Mouse (Mus musculus): ENCODE data around the gene Upk2.

GRCm38 (mm10) chr9:44484311-44485104, 29.7 kb upstream of the Upk2 start:
- TF ChIP-seq CTCF (IDR thresholded peaks at IDR 0.05; ENCODE audit: borderline replicate concordance, control insufficient read depth, extremely low read depth, insufficient read depth, low read length, poor library complexity) (no peak), POLR2A (IDR thresholded peaks at IDR 0.05; ENCODE audit: control insufficient read depth, extremely low read depth, insufficient read depth, low read length, poor library complexity) (no peak)

Measured in thymus, adult 2 months (tissue).